Mouse (Mus musculus): ENCODE results near the gene Thsd1.
"Not testable (repeated sequence)": the region's sequence is repeated elsewhere in the genome, so short reads cannot be mapped to it uniquely, and the experiment has no call there.

The Thsd1 gene

GRCm38 (mm10) chr8:22274641-22275040 lies 47.5 kb downstream of the Thsd1 start:
- H3K4me1 ChIP-seq (replicated peaks; ENCODE audit: low read depth, low read length): no peaks in the 10 kb centered on the region
- TF ChIP-seq POU5F1 (IDR thresholded peaks at IDR 0.05; ENCODE audit: borderline replicate concordance, low read length) (no peak), CTCF (conservative IDR thresholded peaks at IDR 0.05; ENCODE audit: low read length) (no peak), NANOG (IDR thresholded peaks at IDR 0.05; ENCODE audit: borderline replicate concordance, low read length) (no peak)
- no peaks in the 10 kb centered on the region for H3K27me3 ChIP-seq (ENCODE audit: insufficient read depth, low read length)
- H3K9me3 ChIP-seq (ENCODE audit: low read length): no peaks in the 10 kb centered on the region
- H3K36me3 ChIP-seq (ENCODE audit: insufficient read depth, low read length): no peaks in the 10 kb centered on the region
- H3K4me3 ChIP-seq (replicated peaks; ENCODE audit: low read length): no peak overlapping the region

DNA sequence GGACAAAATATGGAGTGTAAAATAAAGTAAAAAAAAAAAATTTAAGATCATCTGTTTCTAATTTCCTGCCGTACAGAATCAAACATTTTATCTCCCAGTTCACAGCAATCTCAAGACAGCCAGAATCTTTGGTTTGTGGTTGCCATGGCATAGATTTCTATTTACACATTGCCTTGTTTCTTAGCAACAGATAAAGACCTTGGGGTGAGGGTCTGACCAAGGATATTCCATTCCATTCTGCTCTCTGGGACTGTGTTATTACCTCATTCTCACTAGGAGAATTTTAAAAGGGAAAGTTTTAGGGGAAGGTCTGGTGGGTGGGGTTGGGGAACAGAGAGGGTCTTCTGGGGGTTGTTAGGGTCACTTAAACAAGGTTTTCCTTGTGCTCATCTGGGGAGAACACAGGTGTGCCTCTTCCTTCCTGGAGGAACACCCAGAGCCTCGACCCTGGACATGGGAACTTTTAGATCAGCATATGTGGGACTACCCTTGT lies 55.9 kb downstream of the Thsd1 start, which contains the start of gene Tpte:
Gene Tpte (plus strand): TSS at position 443 of the 493 bp plus-strand sequence.
- Histone ChIP-seq H3K4me3 (replicated peaks; ENCODE audit: low read length) (no peak within 1 kb of the TSS), H3K27me3 (ENCODE audit: insufficient read depth, low read length) (0 out of 2 replicates have a peak, but pooled peaks cover 4% of the 10 kb centered on the region), H3K36me3 (ENCODE audit: insufficient read depth, low read length) (no peaks in the 10 kb centered on the region), H3K9me3 (ENCODE audit: low read length) (no peaks in the 10 kb centered on the region), H3K4me1 (replicated peaks; ENCODE audit: low read depth, low read length) (no peaks in the 10 kb centered on the region; the same call in 1 of the 2 replicates)
- TF ChIP-seq CTCF (conservative IDR thresholded peaks at IDR 0.05; ENCODE audit: low read length) (no peak), POU5F1 (IDR thresholded peaks at IDR 0.05; ENCODE audit: borderline replicate concordance, low read length) (no peak), NANOG (IDR thresholded peaks at IDR 0.05; ENCODE audit: borderline replicate concordance, low read length) (no peak)

DNA sequence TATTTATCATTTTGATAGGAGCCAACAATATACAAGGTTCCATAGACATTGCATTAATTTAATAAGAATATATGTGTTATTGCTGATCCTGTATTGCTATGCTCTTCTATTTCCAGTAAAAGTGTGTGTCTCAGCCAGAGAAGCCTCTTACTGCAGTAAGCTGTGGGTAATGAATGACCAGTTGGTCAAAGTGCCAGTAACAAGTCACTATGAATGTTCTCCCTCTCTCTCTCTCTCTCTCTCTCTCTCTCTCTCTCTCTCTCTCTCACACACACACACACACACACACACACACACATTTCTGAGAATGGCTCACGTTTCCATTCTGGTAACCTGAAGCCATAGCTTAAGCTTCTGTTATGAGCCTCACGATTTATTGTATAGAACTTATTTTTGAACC lies 75.2 kb downstream of the Thsd1 start:
- 0 out of 2 replicates have a peak, but pooled peaks cover 2% of the 10 kb centered on the region for H3K27me3 ChIP-seq (ENCODE audit: insufficient read depth, low read length)
- H3K9me3 ChIP-seq (ENCODE audit: low read length): no peaks in the 10 kb centered on the region
- H3K4me3 ChIP-seq (replicated peaks; ENCODE audit: low read length): no peak overlapping the region
- peaks cover 8% of the 10 kb centered on the region for H3K4me1 ChIP-seq (replicated peaks; ENCODE audit: low read depth, low read length)
- H3K36me3 ChIP-seq (ENCODE audit: insufficient read depth, low read length): no peaks in the 10 kb centered on the region
- TF ChIP-seq NANOG (IDR thresholded peaks at IDR 0.05; ENCODE audit: borderline replicate concordance, low read length) (no peak), CTCF (conservative IDR thresholded peaks at IDR 0.05; ENCODE audit: low read length) (no peak), POU5F1 (IDR thresholded peaks at IDR 0.05; ENCODE audit: borderline replicate concordance, low read length) (no peak)

- Histone ChIP-seq H3K4me1 (replicated peaks; ENCODE audit: low read depth, low read length) (peaks cover 8% of the 10 kb centered on the region), H3K36me3 (ENCODE audit: insufficient read depth, low read length) (no peaks in the 10 kb centered on the region), H3K27me3 (ENCODE audit: insufficient read depth, low read length) (0 out of 2 replicates have a peak, but pooled peaks cover 2% of the 10 kb centered on the region), H3K9me3 (ENCODE audit: low read length) (no peaks in the 10 kb centered on the region), H3K4me3 (replicated peaks; ENCODE audit: low read length) (no peak overlapping the region)
- TF ChIP-seq POU5F1 (IDR thresholded peaks at IDR 0.05; ENCODE audit: borderline replicate concordance, low read length) (no peak), NANOG (IDR thresholded peaks at IDR 0.05; ENCODE audit: borderline replicate concordance, low read length) (no peak), CTCF (conservative IDR thresholded peaks at IDR 0.05; ENCODE audit: low read length) (no peak)
These were observed 75.8 kb downstream of the Thsd1 start for GRCm38 (mm10) chr8:22302896-22303306.

GRCm38 (mm10) chr8:22304045-22304444 lies 76.9 kb downstream of the Thsd1 start:
- not testable (repeated sequence) for H3K36me3 ChIP-seq (ENCODE audit: insufficient read depth, low read length); H3K9me3 ChIP-seq (ENCODE audit: low read length); H3K4me3 ChIP-seq (replicated peaks; ENCODE audit: low read length); H3K27me3 ChIP-seq (ENCODE audit: insufficient read depth, low read length); H3K4me1 ChIP-seq (replicated peaks; ENCODE audit: low read depth, low read length)

- TF ChIP-seq POU5F1 (IDR thresholded peaks at IDR 0.05; ENCODE audit: borderline replicate concordance, low read length) (no peak), NANOG (IDR thresholded peaks at IDR 0.05; ENCODE audit: borderline replicate concordance, low read length) (no peak), CTCF (conservative IDR thresholded peaks at IDR 0.05; ENCODE audit: low read length) (no peak)
- Histone ChIP-seq H3K4me3 (replicated peaks; ENCODE audit: low read length) (no peak overlapping the region), H3K4me1 (replicated peaks; ENCODE audit: low read depth, low read length) (peaks cover 8% of the 10 kb centered on the region), H3K27me3 (ENCODE audit: insufficient read depth, low read length) (0 out of 2 replicates have a peak, but pooled peaks cover 2% of the 10 kb centered on the region), H3K9me3 (ENCODE audit: low read length) (no peaks in the 10 kb centered on the region), H3K36me3 (ENCODE audit: insufficient read depth, low read length) (no peaks in the 10 kb centered on the region)
These were observed 79.9 kb downstream of the Thsd1 start for GRCm38 (mm10) chr8:22306999-22307398.
